Mouse (Mus musculus) ES-Bruce4 (cell line): Measurements from ENCODE around the gene Vegfb.

Experiments used
- CTCF ChIP-seq: IDR thresholded peaks from one replicate; pipeline ENCODE4 v1.8.1; 2011; ENCODE audit warnings: low read depth, low read length
- EP300 ChIP-seq: IDR thresholded peaks from 2 replicates; pipeline ENCODE4 v1.6.1; 2011; ENCODE audit warnings: low read depth, low read length; ENCODE audit not compliant: insufficient read depth
- POLR2A ChIP-seq: IDR thresholded peaks from one replicate; pipeline ENCODE4 v1.8.1; 2011; ENCODE audit warnings: low read length; ENCODE audit not compliant: insufficient read depth

GRCm38 (mm10) chr19:6949532-6949931 is 37.9 kb downstream of the Vegfb start:
- no peak for TF ChIP-seq POLR2A
- no peak for TF ChIP-seq EP300
- no peak for TF ChIP-seq CTCF
